Mouse (Mus musculus): Measurements from ENCODE around the gene Foxn3.

DNA sequence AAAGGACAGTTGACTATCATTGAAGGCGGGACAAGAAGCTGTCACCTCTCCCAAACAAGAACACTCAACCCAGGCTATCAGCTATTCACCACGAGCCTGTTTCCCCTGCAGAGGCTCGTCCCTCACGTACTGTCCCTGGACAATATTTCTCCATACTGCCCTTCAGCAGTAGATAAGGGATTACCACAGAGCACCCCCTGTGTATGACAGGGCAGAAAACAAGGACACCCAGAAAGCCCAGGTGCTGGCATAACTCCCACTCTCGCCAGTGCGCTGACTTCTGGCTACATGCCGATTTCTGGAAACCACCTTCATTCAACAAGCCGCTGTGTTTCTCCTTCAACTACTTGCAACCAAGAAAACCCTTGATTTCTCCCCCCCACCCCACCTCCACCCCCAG, 306.4 kb downstream of the Foxn3 start:
- TF ChIP-seq POLR2A (IDR thresholded peaks at IDR 0.05; ENCODE audit: borderline replicate concordance, extremely low read depth, insufficient read depth, insufficient read length, poor library complexity, severe bottlenecking) (no peak), CTCF (IDR thresholded peaks at IDR 0.05; ENCODE audit: borderline replicate concordance, extremely low read depth, insufficient read depth, insufficient read length) (no peak)
